ENCODE assay signal across 9 mouse cellular contexts in the genomic region with DNA sequence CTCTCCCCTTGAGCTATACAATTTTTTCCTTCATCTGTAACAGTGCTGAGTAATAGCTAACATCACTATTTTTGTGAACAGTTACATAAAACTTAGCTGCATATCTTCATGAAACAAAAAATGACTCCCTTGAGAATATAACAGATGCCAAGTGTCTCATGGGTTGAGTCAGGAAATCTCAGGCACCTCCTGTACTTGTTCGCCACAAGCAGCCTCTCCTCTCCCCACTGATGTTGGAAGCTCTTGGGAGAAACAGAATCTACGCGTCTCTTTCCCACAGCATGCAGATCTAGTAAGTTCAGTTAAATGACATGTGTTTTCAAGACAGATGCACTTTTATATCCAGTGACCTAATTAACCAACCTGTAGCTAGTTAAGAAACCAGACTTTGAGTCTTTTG.
"Had no signal": no experiment of that assay in that cellular context is flagged by ENCODE, and none has a peak within 500 bp of the region (broad histone marks: within the 10 kb centered on the region; RNA-seq: fewer than 3 reads in every experiment).

No protein-coding gene starts in this region.

- ATAC-seq: intestine, embryonic 16.5 days; lung, postnatal 0 days; midbrain, embryonic 13.5 days had no signal

- DNase-seq: kidney, adult 9 months; kidney, postnatal 36 days; lung, adult 2 months; lung, postnatal 36 days; right cerebral cortex, postnatal 4 days; thymus, postnatal 36 days had no signal
